Mouse (Mus musculus): ENCODE data around the gene Kif16b.
A peak's percentile ranks its signal among the peaks of the same experiment; 100 is the strongest.

DNA sequence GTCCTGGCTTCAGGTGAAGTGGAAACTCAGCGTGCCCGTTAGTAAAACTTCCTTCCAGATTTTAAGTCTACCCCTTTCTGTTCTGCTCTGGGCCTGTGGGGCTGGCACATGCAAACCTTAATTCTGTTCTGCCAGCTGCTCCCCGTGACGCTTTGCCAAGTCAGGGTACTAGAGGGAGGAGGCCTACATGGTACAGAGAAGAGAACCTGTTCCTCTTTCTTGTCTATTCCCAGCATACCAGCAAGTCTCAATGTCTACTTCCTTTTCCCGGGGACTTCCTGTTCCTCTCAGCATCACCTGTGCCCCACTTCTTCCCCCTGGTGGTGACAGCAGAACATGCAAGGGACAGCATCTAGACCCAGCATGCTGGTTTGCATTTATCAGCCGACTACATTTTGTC, 290.2 kb downstream of the Kif16b start:
- TF ChIP-seq CTCF (IDR thresholded peaks at IDR 0.05; ENCODE audit: low read depth, low read length), result peak; percentile 53; the same call in 1 of the 2 replicates
- TF ChIP-seq POLR2A (IDR thresholded peaks at IDR 0.05; ENCODE audit: borderline replicate concordance, low read depth, low read length), result no peak

Data from bone marrow macrophage, adult 2 months (primary cell).